Mouse (Mus musculus): ENCODE measurements around the gene Tmem178b. TPM values are rescaled to one million over a fixed set of nuclear protein-coding genes. Genes with fewer than 3 reads are reported as not detected.

Gene Tmem178b
- total and polyA plus RNA-seq, 2 experiments from 2014 or later, result 0.07 TPM; not detected in 1

GRCm38 (mm10) chr6:40098498-40098897, 225.4 kb downstream of the Tmem178b start:
- Histone ChIP-seq H3K4me2 (ENCODE audit: low read depth, low read length) (no peak overlapping the region), H3K27ac (ENCODE audit: low read depth) (no peak overlapping the region), H3K4me1 (ENCODE audit: control insufficient read depth, insufficient read depth) (no peaks in the 10 kb centered on the region), H3K36me3 (replicated peaks; ENCODE audit: control insufficient read depth, insufficient read depth, low read length) (no peaks in the 10 kb centered on the region), H3K27me3 (ENCODE audit: control insufficient read depth, insufficient read depth, low read length) (no peaks in the 10 kb centered on the region), H3K4me3 (ENCODE audit: low read depth, low read length) (no peak overlapping the region), H3K9me3 (replicated peaks; ENCODE audit: control insufficient read depth, low read length) (no peaks in the 10 kb centered on the region), H3K9ac (replicated peaks; ENCODE audit: low read depth, low read length) (no peak overlapping the region)
- TF ChIP-seq EP300 (IDR thresholded peaks at IDR 0.05; ENCODE audit: low read depth) (no peak), CTCF (IDR thresholded peaks at IDR 0.05; ENCODE audit: low read depth) (no peak)
- no peak for ATAC-seq (ENCODE audit: insufficient read depth, low read depth)
- no peak for DNase-seq (ENCODE audit: low spot score)
- 62% methylated on average over 2 of the region's 2 CpGs for WGBS

GRCm38 (mm10) chr6:40101785-40102184, 228.7 kb downstream of the Tmem178b start:
- TF ChIP-seq CTCF (IDR thresholded peaks at IDR 0.05; ENCODE audit: low read depth) (no peak), EP300 (IDR thresholded peaks at IDR 0.05; ENCODE audit: low read depth) (no peak)
- H3K36me3 ChIP-seq (replicated peaks; ENCODE audit: control insufficient read depth, insufficient read depth, low read length), result no peaks in the 10 kb centered on the region
- no peak overlapping the region for H3K4me3 ChIP-seq (ENCODE audit: low read depth, low read length)
- no peak for DNase-seq (ENCODE audit: low spot score)
- no peaks in the 10 kb centered on the region for H3K4me1 ChIP-seq (ENCODE audit: control insufficient read depth, insufficient read depth)
- H3K27ac ChIP-seq (ENCODE audit: low read depth), result no peak overlapping the region
- no peak overlapping the region for H3K4me2 ChIP-seq (ENCODE audit: low read depth, low read length)
- H3K27me3 ChIP-seq (ENCODE audit: control insufficient read depth, insufficient read depth, low read length), result no peaks in the 10 kb centered on the region
- no peaks in the 10 kb centered on the region for H3K9me3 ChIP-seq (replicated peaks; ENCODE audit: control insufficient read depth, low read length)
- 69% methylated on average over 4 of the region's 4 CpGs for WGBS
- no peak overlapping the region for H3K9ac ChIP-seq (replicated peaks; ENCODE audit: low read depth, low read length)
- ATAC-seq (ENCODE audit: insufficient read depth, low read depth), result no peak

GRCm38 (mm10) chr6:40102863-40103262, 229.8 kb downstream of the Tmem178b start:
- TF ChIP-seq EP300 (IDR thresholded peaks at IDR 0.05; ENCODE audit: low read depth) (no peak), CTCF (IDR thresholded peaks at IDR 0.05; ENCODE audit: low read depth) (no peak)
- no peak overlapping the region for H3K4me3 ChIP-seq (ENCODE audit: low read depth, low read length)
- no peaks in the 10 kb centered on the region for H3K4me1 ChIP-seq (ENCODE audit: control insufficient read depth, insufficient read depth)
- 54% methylated on average over 4 of the region's 4 CpGs for WGBS
- no peak overlapping the region for H3K27ac ChIP-seq (ENCODE audit: low read depth)
- H3K9me3 ChIP-seq (replicated peaks; ENCODE audit: control insufficient read depth, low read length), result no peaks in the 10 kb centered on the region
- no peak overlapping the region for H3K4me2 ChIP-seq (ENCODE audit: low read depth, low read length)
- no peaks in the 10 kb centered on the region for H3K36me3 ChIP-seq (replicated peaks; ENCODE audit: control insufficient read depth, insufficient read depth, low read length)
- H3K9ac ChIP-seq (replicated peaks; ENCODE audit: low read depth, low read length), result no peak overlapping the region
- ATAC-seq (ENCODE audit: insufficient read depth, low read depth) (no peak), DNase-seq (ENCODE audit: low spot score) (no peak)
- no peaks in the 10 kb centered on the region for H3K27me3 ChIP-seq (ENCODE audit: control insufficient read depth, insufficient read depth, low read length)

GRCm38 (mm10) chr6:40110029-40110428, 237.0 kb downstream of the Tmem178b start:
- no peak overlapping the region for H3K4me3 ChIP-seq (ENCODE audit: low read depth, low read length)
- WGBS, result 65% methylated on average over 5 of the region's 5 CpGs
- H3K27ac ChIP-seq (ENCODE audit: low read depth), result no peak overlapping the region
- no peak overlapping the region for H3K4me2 ChIP-seq (ENCODE audit: low read depth, low read length)
- H3K27me3 ChIP-seq (ENCODE audit: control insufficient read depth, insufficient read depth, low read length), result no peaks in the 10 kb centered on the region
- H3K9me3 ChIP-seq (replicated peaks; ENCODE audit: control insufficient read depth, low read length), result no peaks in the 10 kb centered on the region
- no peak overlapping the region for H3K9ac ChIP-seq (replicated peaks; ENCODE audit: low read depth, low read length)
- TF ChIP-seq EP300 (IDR thresholded peaks at IDR 0.05; ENCODE audit: low read depth) (no peak), CTCF (IDR thresholded peaks at IDR 0.05; ENCODE audit: low read depth) (no peak)
- DNase-seq (ENCODE audit: low spot score), result no peak
- ATAC-seq (ENCODE audit: insufficient read depth, low read depth), result no peak
- no peaks in the 10 kb centered on the region for H3K4me1 ChIP-seq (ENCODE audit: control insufficient read depth, insufficient read depth)
- no peaks in the 10 kb centered on the region for H3K36me3 ChIP-seq (replicated peaks; ENCODE audit: control insufficient read depth, insufficient read depth, low read length)

GRCm38 (mm10) chr6:40110729-40111128, 237.7 kb downstream of the Tmem178b start:
- 65% methylated on average over 2 of the region's 2 CpGs for WGBS
- TF ChIP-seq CTCF (IDR thresholded peaks at IDR 0.05; ENCODE audit: low read depth) (no peak), EP300 (IDR thresholded peaks at IDR 0.05; ENCODE audit: low read depth) (no peak)

GRCm38 (mm10) chr6:40112488-40112887, 239.4 kb downstream of the Tmem178b start:
- Histone ChIP-seq H3K4me3 (ENCODE audit: low read depth, low read length) (no peak overlapping the region), H3K4me2 (ENCODE audit: low read depth, low read length) (no peak overlapping the region), H3K27me3 (ENCODE audit: control insufficient read depth, insufficient read depth, low read length) (no peaks in the 10 kb centered on the region), H3K4me1 (ENCODE audit: control insufficient read depth, insufficient read depth) (no peaks in the 10 kb centered on the region), H3K36me3 (replicated peaks; ENCODE audit: control insufficient read depth, insufficient read depth, low read length) (no peaks in the 10 kb centered on the region), H3K9me3 (replicated peaks; ENCODE audit: control insufficient read depth, low read length) (no peaks in the 10 kb centered on the region), H3K9ac (replicated peaks; ENCODE audit: low read depth, low read length) (no peak overlapping the region), H3K27ac (ENCODE audit: low read depth) (no peak overlapping the region)
- no peak for TF ChIP-seq EP300 (IDR thresholded peaks at IDR 0.05; ENCODE audit: low read depth)
- no peak for TF ChIP-seq CTCF (IDR thresholded peaks at IDR 0.05; ENCODE audit: low read depth)
- no peak for DNase-seq (ENCODE audit: low spot score)
- ATAC-seq (ENCODE audit: insufficient read depth, low read depth), result no peak
- 62% methylated on average over 10 of the region's 10 CpGs for WGBS

More at GRCm38 (mm10) chr6:40110729-40111128, 237.7 kb downstream of the Tmem178b start:
- Histone ChIP-seq H3K27me3 (ENCODE audit: control insufficient read depth, insufficient read depth, low read length) (no peaks in the 10 kb centered on the region), H3K4me2 (ENCODE audit: low read depth, low read length) (no peak overlapping the region), H3K4me3 (ENCODE audit: low read depth, low read length) (no peak overlapping the region), H3K9ac (replicated peaks; ENCODE audit: low read depth, low read length) (no peak overlapping the region), H3K4me1 (ENCODE audit: control insufficient read depth, insufficient read depth) (no peaks in the 10 kb centered on the region), H3K27ac (ENCODE audit: low read depth) (no peak overlapping the region), H3K9me3 (replicated peaks; ENCODE audit: control insufficient read depth, low read length) (no peaks in the 10 kb centered on the region), H3K36me3 (replicated peaks; ENCODE audit: control insufficient read depth, insufficient read depth, low read length) (no peaks in the 10 kb centered on the region)
- ATAC-seq (ENCODE audit: insufficient read depth, low read depth), result no peak
- DNase-seq (ENCODE audit: low spot score), result no peak

Measured in heart, postnatal 0 days (tissue).